10 mouse cellular contexts compared by ENCODE assay signal in the genomic region with DNA sequence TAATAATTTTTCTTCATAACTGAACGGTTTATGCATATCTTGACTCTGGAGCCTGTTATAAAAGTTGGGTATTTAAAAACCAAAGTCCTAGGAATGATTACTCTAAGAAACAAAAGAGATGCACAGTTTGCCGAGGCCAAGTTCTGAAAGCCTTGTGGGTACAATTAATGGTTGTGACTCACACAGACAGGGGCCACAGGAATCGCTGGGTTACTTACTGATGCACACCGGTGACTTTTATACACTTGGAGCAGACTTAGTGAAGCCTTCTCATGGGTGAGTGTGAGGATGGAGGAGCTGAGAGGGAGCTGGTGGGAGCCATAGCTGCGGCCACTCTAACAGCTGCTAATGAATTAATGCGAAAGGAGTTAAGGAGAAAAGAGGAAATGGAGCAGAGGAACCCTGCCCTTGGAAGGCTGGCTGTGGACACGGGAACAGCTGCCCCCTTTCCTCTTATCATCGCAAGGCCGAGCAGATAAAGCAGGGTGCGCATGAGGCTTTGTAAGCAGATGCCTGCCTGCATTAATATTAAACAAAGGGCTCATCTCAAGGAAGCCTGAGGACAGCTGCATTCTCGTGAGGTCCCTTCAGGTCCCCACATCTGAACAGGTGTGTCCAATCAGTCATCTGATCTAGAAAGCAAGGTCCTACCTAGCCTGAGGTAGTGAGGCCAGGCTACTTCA.
DNase-seq lines count a peak whose midpoint lies in the region; ATAC-seq and TF ChIP-seq lines count a peak whose summit lies in the region.
"Had no signal": no experiment of that assay in that cellular context is flagged by ENCODE, and none has a peak within 500 bp of the region (broad histone marks: within the 10 kb centered on the region; RNA-seq: fewer than 3 reads in every experiment).

No protein-coding gene starts in this region.

- H3K4me3 ChIP-seq in testis, adult 2 months (ENCODE audit: control insufficient read depth, low read depth, low read length), result no peak overlapping the region
- no peak overlapping the region for H3K4me3 ChIP-seq in intestine, postnatal 0 days (ENCODE audit: low read depth, low read length)

- H3K27ac ChIP-seq in testis, adult 2 months (ENCODE audit: control insufficient read depth, insufficient read depth, low read depth, low read length), result peak overlapping the region; percentile 50; the same call in 1 of the 2 replicates
- 0 out of 2 replicates have a peak overlapping the region, but pooled peaks have one; percentile 11 for H3K27ac ChIP-seq in intestine, postnatal 0 days (ENCODE audit: low read depth, low read length)

- no peak for TF ChIP-seq POLR2A in testis, adult 2 months (IDR thresholded peaks at IDR 0.05; ENCODE audit: control insufficient read depth, low read depth, low read length)

- ATAC-seq in intestine, postnatal 0 days, result peak; percentile 32; the same call in 1 of the 2 replicates

- 30% methylated on average over 11 of the region's 11 CpGs for WGBS in intestine, postnatal 0 days

- H3K36me3 ChIP-seq in testis, adult 2 months (ENCODE audit: control insufficient read depth, insufficient read depth, low read length), result no peaks in the 10 kb centered on the region
- H3K36me3 ChIP-seq in intestine, postnatal 0 days (ENCODE audit: control insufficient read depth, insufficient read depth), result no peaks in the 10 kb centered on the region

- peaks cover under 1% of the 10 kb centered on the region; the same call in 1 of the 2 replicates for H3K4me1 ChIP-seq in testis, adult 2 months (ENCODE audit: control insufficient read depth, insufficient read depth, low read length)
- peaks cover 13% of the 10 kb centered on the region for H3K4me1 ChIP-seq in intestine, postnatal 0 days (replicated peaks; ENCODE audit: control insufficient read depth, insufficient read depth, low read length)

- H3K9me3 ChIP-seq in intestine, postnatal 0 days (ENCODE audit: control insufficient read depth), result no peaks in the 10 kb centered on the region

- peak; percentile 87 for DNase-seq in heart, adult 11 months
- no peak for DNase-seq in heart, adult 9 months (ENCODE audit: low spot score in 2 of 2)
- no peak for DNase-seq in testis, postnatal 10 days (ENCODE audit: low spot score)
- no peak for DNase-seq in left cerebral cortex, adult 11 months (ENCODE audit: low spot score)
- DNase-seq in yolk sac, embryonic 10.5 days (ENCODE audit: low spot score), result no peak
- DNase-seq in thymus, postnatal 25 days, result no peak
- DNase-seq: cerebellum, adult 2 months; lung, adult 2 months had no signal

- H3K27me3 ChIP-seq in testis, adult 2 months (ENCODE audit: control insufficient read depth, insufficient read depth, low read length), result no peaks in the 10 kb centered on the region
- no peaks in the 10 kb centered on the region for H3K27me3 ChIP-seq in intestine, postnatal 0 days (replicated peaks; ENCODE audit: control insufficient read depth, insufficient read depth, low read length)

- H3K4me2 ChIP-seq in intestine, postnatal 0 days (replicated peaks; ENCODE audit: low read depth), result peak overlapping the region; percentile 27

- TF ChIP-seq CTCF in testis, adult 2 months (IDR thresholded peaks at IDR 0.05; ENCODE audit: control insufficient read depth, insufficient read depth, insufficient replicate concordance, low read depth, low read length), result no peak
- TF ChIP-seq CTCF in intestine, postnatal 0 days (IDR thresholded peaks at IDR 0.05; ENCODE audit: low read depth), result no peak

- no peak overlapping the region for H3K9ac ChIP-seq in intestine, postnatal 0 days (ENCODE audit: low read depth, low read length)
